Mouse (Mus musculus): Measurements from ENCODE around the gene Ecel1.

DNA sequence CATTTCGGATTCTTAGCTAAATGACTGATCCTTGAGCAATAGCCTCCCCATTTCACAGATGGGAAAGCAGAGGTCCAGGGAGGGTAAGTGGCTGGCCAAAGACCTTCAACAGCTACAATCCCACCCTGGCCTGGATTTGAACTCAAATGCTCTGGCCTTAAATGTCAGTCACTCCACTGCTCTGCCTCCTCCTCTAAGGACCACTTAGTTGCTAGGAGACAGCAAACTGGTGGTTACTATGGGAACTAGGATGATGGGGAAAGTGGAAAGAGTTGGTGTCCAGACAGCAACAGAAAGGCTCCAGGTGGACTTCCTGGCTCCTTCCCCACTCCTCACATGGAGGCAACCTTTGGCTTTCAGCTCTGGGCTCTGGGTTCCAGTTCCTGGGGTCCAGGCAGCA, 15.0 kb upstream of the Ecel1 start:
- no peak for TF ChIP-seq EP300 (IDR thresholded peaks at IDR 0.05; ENCODE audit: insufficient read depth, low read depth, low read length)
- TF ChIP-seq CTCF (IDR thresholded peaks at IDR 0.05; ENCODE audit: low read depth, low read length): no peak
- TF ChIP-seq POLR2A (IDR thresholded peaks at IDR 0.05; ENCODE audit: insufficient read depth, low read length): no peak
